Mouse (Mus musculus): ENCODE results near the gene Kcnq5. TPM values are rescaled to one million over a fixed set of nuclear protein-coding genes. Genes with fewer than 3 reads are reported as not detected.

The Kcnq5 gene
- total RNA-seq (2021) = 1 to 10 TPM; 2.1 to 3.0 TPM

- peak; percentile 40 to 45 for DNase-seq
- intact Hi-C loops (cut with DNase I) = loop anchor here (5.0 kb wide), 1 partner anchor 306 kb away; no protein-coding TSS in a partner anchor
Observed at GRCm38 (mm10) chr1:21961251-21962082, at the start of gene Kcnq5. Gene Kcnq5, minus strand, starts transcription at chr1:21961942.

GRCm38 (mm10) chr1:21979755-21980154 is 18.0 kb upstream of the Kcnq5 start:
- intact Hi-C loops (cut with DNase I) = no loop called here
- DNase-seq = no peak

GRCm38 (mm10) chr1:21979292-21979691 is 17.6 kb upstream of the Kcnq5 start:
- intact Hi-C loops (cut with DNase I) = no loop called here
- no peak for DNase-seq

- no peak for DNase-seq
- intact Hi-C loops (cut with DNase I) = no loop called here
Observed at GRCm38 (mm10) chr1:21974040-21974439, 12.3 kb upstream of the Kcnq5 start.

GRCm38 (mm10) chr1:21967139-21967538 is 5.4 kb upstream of the Kcnq5 start:
- no peak for DNase-seq
- intact Hi-C loops (cut with DNase I) = loop anchor here (1.0 to 2.0 kb wide), 3 partner anchors 506 to 556 kb away; no protein-coding TSS in a partner anchor

- DNase-seq = peak in 1 of 2 experiments; percentile 1
- intact Hi-C loops (cut with DNase I) = loop anchor here (5.0 kb wide), 1 partner anchor 304 kb away; no protein-coding TSS in a partner anchor
Observed at GRCm38 (mm10) chr1:21962896-21963864, 1.4 kb upstream of the Kcnq5 start.

GRCm38 (mm10) chr1:21962083-21962471 is 335 bp upstream of the Kcnq5 start:
- DNase-seq = peak in 1 of 2 experiments; percentile 7
- intact Hi-C loops (cut with DNase I) = loop anchor here (5.0 kb wide), 1 partner anchor 305 kb away; no protein-coding TSS in a partner anchor

GRCm38 (mm10) chr1:21960421-21961250 is 1.1 kb downstream of the Kcnq5 start:
- intact Hi-C loops (cut with DNase I) = loop anchor here (5.0 kb wide), 1 partner anchor 307 kb away; no protein-coding TSS in a partner anchor

GRCm38 (mm10) chr1:21959648-21960285 is 2.0 kb downstream of the Kcnq5 start:
- no peak for DNase-seq
- intact Hi-C loops (cut with DNase I) = loop anchor here (5.0 kb wide), 1 partner anchor 308 kb away; no protein-coding TSS in a partner anchor

More at GRCm38 (mm10) chr1:21960421-21961250, 1.1 kb downstream of the Kcnq5 start:
- DNase-seq = peak; percentile 10 to 30

- intact Hi-C loops (cut with DNase I) = no loop called here
- DNase-seq = no peak
Observed at GRCm38 (mm10) chr1:21958013-21958412, 3.7 kb downstream of the Kcnq5 start.

GRCm38 (mm10) chr1:21940831-21941230 is 20.9 kb downstream of the Kcnq5 start:
- intact Hi-C loops (cut with DNase I) = no loop called here
- no peak for DNase-seq

GRCm38 (mm10) chr1:21927182-21927581 is 34.6 kb downstream of the Kcnq5 start:
- no peak for DNase-seq
- intact Hi-C loops (cut with DNase I) = no loop called here

GRCm38 (mm10) chr1:21923293-21923642 is 38.5 kb downstream of the Kcnq5 start:
- intact Hi-C loops (cut with DNase I) = no loop called here
- DNase-seq = no peak

- intact Hi-C loops (cut with DNase I) = no loop called here
Observed at GRCm38 (mm10) chr1:21922578-21923292, 39.0 kb downstream of the Kcnq5 start.

GRCm38 (mm10) chr1:21919276-21919675 is 42.5 kb downstream of the Kcnq5 start:
- DNase-seq = no peak
- intact Hi-C loops (cut with DNase I) = no loop called here

More at GRCm38 (mm10) chr1:21922578-21923292, 39.0 kb downstream of the Kcnq5 start:
- no peak for DNase-seq

GRCm38 (mm10) chr1:21896067-21896719 is 65.5 kb downstream of the Kcnq5 start:
- intact Hi-C loops (cut with DNase I) = no loop called here
- DNase-seq = no peak

- intact Hi-C loops (cut with DNase I) = no loop called here
Observed at GRCm38 (mm10) chr1:21883747-21884146, 78.0 kb downstream of the Kcnq5 start.

GRCm38 (mm10) chr1:21870889-21871288 is 90.9 kb downstream of the Kcnq5 start:
- DNase-seq = no peak
- intact Hi-C loops (cut with DNase I) = no loop called here

More at GRCm38 (mm10) chr1:21883747-21884146, 78.0 kb downstream of the Kcnq5 start:
- DNase-seq = no peak
